In the genomic region with DNA sequence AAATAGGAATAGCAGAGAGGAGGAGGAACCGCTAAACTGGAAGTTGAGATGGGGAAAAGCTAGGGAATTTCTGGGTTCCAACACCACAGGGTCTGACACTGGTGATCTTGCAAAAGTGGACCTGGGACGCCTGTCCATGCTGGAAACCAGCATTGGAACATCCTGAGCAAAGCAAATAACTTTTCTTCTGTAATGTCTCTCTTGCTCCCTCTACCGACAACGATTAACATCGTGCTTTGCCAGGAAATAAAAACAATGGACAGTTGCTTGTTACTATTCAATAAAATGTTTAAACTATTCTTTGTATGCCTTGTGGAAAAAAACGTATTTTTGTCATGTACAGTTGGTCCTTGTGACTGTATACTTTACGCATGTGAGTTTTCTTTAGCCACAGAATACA, we compare ENCODE assay signal across 8 mouse cellular contexts.
DNase-seq lines count a peak whose midpoint lies in the region.

No protein-coding gene starts in this region.

- intact Hi-C loops in left cerebral cortex, postnatal 14 days (cut with DNase I), result loop anchor here (5.0 kb wide), 1 partner anchor 49 kb away; no protein-coding TSS in a partner anchor
- intact Hi-C loops in left cerebral cortex, postnatal 36 days (cut with DNase I), result loop anchor here (5.0 kb wide), 1 partner anchor 49 kb away; no protein-coding TSS in a partner anchor

- DNase-seq in cerebellum, adult 8-10 months, result peak; percentile 7
- no peak for DNase-seq in cerebellum, adult 9-11 months
- DNase-seq in left cerebral cortex, postnatal 14 days (ENCODE audit: low spot score in 2 of 2), result peak; percentile 11 to 28
- no peak for DNase-seq in left cerebral cortex, postnatal 36 days (ENCODE audit: low spot score in 2 of 2)
- DNase-seq in WW6 (ENCODE audit: low read depth, low spot score), result peak; percentile 13
- DNase-seq in kidney, postnatal 36 days, result peak; percentile 36 to 50
- DNase-seq in gastrocnemius, postnatal 10 days, result no peak
- DNase-seq in urinary bladder, postnatal 4 days (ENCODE audit: low spot score in 2 of 2), result no peak

Comparison
In these comparisons a context has a peak if more than half of its experiments do, and no peak if none do; other contexts are left out.
1. DNase-seq: peak in cerebellum, adult 8-10 months (single experiment), left cerebral cortex, postnatal 14 days (2 of 2), WW6 (single experiment) and kidney, postnatal 36 days (2 of 2); none in cerebellum, adult 9-11 months (single experiment), left cerebral cortex, postnatal 36 days (0 of 2), gastrocnemius, postnatal 10 days (single experiment) and urinary bladder, postnatal 4 days (0 of 2).